Mouse (Mus musculus): Measurements from ENCODE around the gene Wwp2.

Wwp2 gene

GRCm38 (mm10) chr8:107435962-107436831 lies at the start of gene Wwp2:
Wwp2 (plus strand) TSS chr8:107436365.
- peak; percentile 74 for DNase-seq (ENCODE audit: inconsistent ontology term)

DNA sequence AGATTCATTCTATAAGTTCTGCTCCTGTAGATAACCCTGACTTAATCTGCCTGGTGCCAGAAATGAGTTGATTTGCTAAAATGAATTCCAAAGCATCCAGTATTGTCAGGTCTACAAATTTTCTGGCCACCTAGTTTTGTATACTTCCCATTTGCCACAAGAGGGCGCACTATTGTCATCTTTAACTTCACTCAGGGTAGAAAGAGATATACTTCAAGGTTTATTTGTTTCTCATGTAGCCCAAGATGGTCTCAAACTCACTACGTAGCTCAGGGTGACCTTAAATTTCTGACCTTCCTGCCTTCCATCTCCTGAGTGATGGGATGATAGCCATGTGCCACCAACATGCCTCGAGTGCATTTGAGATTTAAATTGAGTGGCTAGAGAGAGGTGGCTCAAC lies 49.5 kb upstream of the Wwp2 start:
- DNase-seq (ENCODE audit: inconsistent ontology term): peak; percentile 50

- DNase-seq (ENCODE audit: inconsistent ontology term): no peak
Observed at GRCm38 (mm10) chr8:107387861-107388260, 48.3 kb upstream of the Wwp2 start.

DNA sequence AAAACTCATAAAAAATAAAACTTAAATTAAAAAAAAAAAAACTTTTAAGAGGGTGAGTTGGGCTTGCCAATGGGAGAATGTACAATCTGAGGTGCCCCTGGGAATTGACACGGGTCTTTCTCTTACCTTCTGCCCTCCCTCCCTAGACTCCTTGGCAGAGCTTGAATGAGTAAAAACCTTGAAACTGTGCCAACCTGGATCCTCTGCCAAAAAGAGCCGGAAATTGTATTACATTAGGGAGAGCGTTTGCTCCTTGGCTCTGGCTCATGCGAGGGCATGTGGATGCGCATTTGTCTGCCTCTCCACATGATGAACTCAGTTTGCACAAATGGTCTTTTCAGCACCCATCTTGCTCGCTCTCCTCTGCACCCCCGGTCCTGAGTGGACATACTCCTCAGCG lies 46.6 kb upstream of the Wwp2 start:
- peak; percentile 76 for DNase-seq (ENCODE audit: inconsistent ontology term)

- DNase-seq (ENCODE audit: inconsistent ontology term): no peak
Observed at GRCm38 (mm10) chr8:107390476-107391135, 45.6 kb upstream of the Wwp2 start.

DNA sequence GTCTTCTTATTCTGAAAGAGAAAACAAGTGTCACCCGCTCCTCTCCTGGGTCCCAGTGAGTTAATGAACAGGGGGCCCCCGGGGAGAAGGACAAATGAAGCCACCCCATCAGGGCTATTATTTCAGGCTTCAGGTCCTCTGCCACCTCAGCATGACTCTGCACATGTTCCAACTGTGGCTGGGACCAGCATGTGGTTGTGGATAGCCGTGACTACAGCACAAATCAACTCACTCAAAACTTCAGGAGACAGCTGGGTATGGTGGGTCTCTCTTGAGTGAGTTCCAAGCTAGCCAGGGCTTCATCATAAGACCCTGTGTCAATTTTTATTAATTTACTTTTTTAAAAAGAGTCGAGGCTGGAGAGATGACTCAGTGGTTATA lies 45.0 kb upstream of the Wwp2 start:
- no peak for DNase-seq (ENCODE audit: inconsistent ontology term)

GRCm38 (mm10) chr8:107395397-107395796 lies 40.8 kb upstream of the Wwp2 start:
- DNase-seq (ENCODE audit: inconsistent ontology term): no peak

DNA sequence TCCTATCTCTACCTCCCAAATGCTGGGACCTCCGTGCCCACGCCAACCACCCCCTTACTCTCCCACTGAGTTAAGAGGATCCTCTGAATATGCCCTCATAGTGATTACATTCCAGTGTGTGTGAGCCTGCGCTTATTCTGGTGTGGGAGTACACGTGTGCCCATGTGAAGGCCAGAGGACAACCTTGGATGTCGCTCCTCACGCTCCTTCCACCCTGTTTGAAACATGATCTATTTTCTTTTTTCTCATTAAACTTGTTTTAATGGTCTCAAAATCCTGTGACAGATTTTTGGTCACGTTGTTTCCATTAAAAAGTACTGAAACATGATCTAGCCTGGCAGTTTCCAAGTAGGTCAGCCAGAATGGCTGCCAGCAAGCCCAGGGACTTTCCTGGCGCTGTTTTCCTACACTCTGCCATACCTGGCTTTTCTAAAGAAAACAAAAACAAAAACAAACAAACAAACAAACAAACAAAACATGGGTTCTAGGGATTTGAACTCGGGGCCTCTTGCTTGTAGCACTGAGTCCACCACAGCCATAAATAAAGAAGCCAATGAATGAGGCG lies 40.0 kb upstream of the Wwp2 start:
- DNase-seq (ENCODE audit: inconsistent ontology term): no peak

GRCm38 (mm10) chr8:107397665-107398064 lies 38.5 kb upstream of the Wwp2 start:
- no peak for DNase-seq (ENCODE audit: inconsistent ontology term)

- peak; percentile 30 for DNase-seq (ENCODE audit: inconsistent ontology term)
Observed at GRCm38 (mm10) chr8:107399495-107399894, 36.7 kb upstream of the Wwp2 start.

DNA sequence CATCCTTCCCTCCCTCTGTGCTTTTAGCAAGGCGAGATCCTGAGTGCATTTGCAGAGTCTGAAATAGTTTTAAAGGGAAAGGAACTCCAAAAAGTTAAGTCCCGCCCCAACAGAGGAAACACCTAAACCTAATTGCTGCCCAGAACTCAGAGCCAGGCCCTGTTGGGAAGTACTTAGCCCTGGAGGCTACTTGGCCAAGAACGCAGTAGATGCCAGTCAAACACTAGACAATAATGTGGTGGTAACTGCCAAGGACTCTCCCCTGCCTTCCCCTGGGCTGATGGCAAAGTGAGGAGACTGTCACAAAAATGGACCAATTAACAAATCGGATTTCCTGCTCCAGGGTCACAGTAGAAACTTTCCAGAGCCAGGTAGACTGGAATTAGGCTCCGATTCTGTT lies 34.3 kb upstream of the Wwp2 start:
- DNase-seq (ENCODE audit: inconsistent ontology term): no peak

- DNase-seq (ENCODE audit: inconsistent ontology term): peak; percentile 80
Observed at GRCm38 (mm10) chr8:107403038-107403781, 33.0 kb upstream of the Wwp2 start, which contains the start of gene Nqo1. Nqo1 (minus strand) TSS chr8:107403206.

GRCm38 (mm10) chr8:107404057-107404456 lies 32.1 kb upstream of the Wwp2 start:
- no peak for DNase-seq (ENCODE audit: inconsistent ontology term)

GRCm38 (mm10) chr8:107405935-107406334 lies 30.2 kb upstream of the Wwp2 start:
- DNase-seq (ENCODE audit: inconsistent ontology term): no peak

- DNase-seq (ENCODE audit: inconsistent ontology term): no peak
Observed at GRCm38 (mm10) chr8:107411391-107411790, 24.8 kb upstream of the Wwp2 start.

DNA sequence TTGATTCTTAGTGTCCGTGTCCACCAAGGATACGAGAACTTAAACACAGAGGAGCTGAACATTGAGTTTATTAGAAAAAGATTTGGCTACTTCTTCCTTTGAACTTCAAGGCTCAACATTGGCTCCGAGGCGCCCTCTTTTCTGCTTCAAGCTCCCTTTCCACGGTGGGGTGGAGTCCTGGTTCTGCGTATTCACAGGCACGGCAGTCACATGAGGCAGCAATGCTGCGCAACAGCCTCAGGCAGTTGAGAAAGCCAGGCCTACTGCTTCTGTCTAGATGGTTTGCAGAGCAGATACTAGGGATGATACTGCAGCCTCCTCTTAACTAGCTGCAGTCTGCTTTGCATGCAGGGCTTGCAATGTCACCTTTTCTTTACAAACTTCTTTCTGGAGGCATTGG lies 23.6 kb upstream of the Wwp2 start:
- no peak for DNase-seq (ENCODE audit: inconsistent ontology term)

GRCm38 (mm10) chr8:107413881-107414280 lies 22.3 kb upstream of the Wwp2 start:
- DNase-seq (ENCODE audit: inconsistent ontology term): no peak

DNA sequence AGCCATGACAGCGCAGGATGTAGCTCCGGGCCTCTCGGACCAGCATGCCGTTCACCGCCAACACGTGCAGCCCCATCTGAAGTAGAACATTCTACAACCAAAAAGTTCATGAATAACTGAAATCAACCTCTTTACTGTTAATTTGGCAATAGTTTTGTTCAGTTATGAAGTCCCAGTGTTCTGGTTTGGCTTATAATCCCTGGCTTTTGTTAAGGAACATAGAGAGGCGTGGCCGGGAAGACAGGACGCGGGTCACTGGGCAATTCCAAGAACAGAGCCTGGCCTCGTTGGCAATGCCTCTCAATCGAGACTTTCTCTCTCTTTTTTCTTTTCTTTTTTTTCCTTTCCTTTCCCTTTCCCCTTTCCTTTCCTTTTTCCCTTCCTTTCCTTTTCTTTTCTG lies 19.2 kb upstream of the Wwp2 start:
- no peak for DNase-seq (ENCODE audit: inconsistent ontology term)

GRCm38 (mm10) chr8:107424176-107424575 lies 12.0 kb upstream of the Wwp2 start:
- no peak for DNase-seq (ENCODE audit: inconsistent ontology term)

GRCm38 (mm10) chr8:107424597-107425229 lies 11.5 kb upstream of the Wwp2 start, which contains the start of gene Nob1:
Nob1 (minus strand) TSS chr8:107425051.
- DNase-seq (ENCODE audit: inconsistent ontology term): peak; percentile 91

- DNase-seq (ENCODE audit: inconsistent ontology term): no peak
Observed at GRCm38 (mm10) chr8:107425230-107425597, 11.0 kb upstream of the Wwp2 start.

DNA sequence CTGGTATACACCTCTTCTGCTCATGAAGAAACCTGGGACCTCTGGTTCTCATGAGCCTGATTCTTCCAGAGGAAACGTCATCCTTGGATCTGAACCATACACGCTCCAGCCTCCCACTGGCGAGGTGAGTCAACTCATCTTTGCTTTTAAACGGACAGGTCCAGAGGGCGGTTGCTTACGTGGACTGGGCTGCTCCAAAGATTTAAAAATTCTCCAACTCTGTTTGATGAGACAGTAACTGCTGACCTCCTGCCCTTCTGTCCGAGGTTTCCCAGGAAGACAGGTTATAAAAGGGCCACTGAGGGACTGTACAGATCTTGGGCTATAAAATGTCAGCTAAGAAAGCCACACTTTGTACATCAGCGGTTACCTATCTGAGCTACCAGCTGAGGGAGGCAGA lies 5.3 kb upstream of the Wwp2 start:
- no peak for DNase-seq (ENCODE audit: inconsistent ontology term)

Measured in Muller cell, postnatal 12 days (primary cell).